Mouse (Mus musculus) adrenal gland (tissue): ENCODE results near the gene Vps52.
"Not testable (repeated sequence)": the region's sequence is repeated elsewhere in the genome, so short reads cannot be mapped to it uniquely, and the experiment has no call there.

ENCODE experiments used
- intact Hi-C: fragments of 180-260 bp; cut with DNase I; formaldehyde crosslinking; loops from one replicate; pipeline ENCODE4 v1.15.1; 2025

Gene Vps52

GRCm38 (mm10) chr17:33959948-33960347 lies 4.3 kb downstream of the Vps52 start:
- intact Hi-C loops: loop anchor here (2.0 to 5.0 kb wide), 2 partner anchors 61 to 1397 kb away; no protein-coding TSS in a partner anchor

GRCm38 (mm10) chr17:33962876-33963275 lies 7.3 kb downstream of the Vps52 start:
- intact Hi-C loops: no loop called here

DNA sequence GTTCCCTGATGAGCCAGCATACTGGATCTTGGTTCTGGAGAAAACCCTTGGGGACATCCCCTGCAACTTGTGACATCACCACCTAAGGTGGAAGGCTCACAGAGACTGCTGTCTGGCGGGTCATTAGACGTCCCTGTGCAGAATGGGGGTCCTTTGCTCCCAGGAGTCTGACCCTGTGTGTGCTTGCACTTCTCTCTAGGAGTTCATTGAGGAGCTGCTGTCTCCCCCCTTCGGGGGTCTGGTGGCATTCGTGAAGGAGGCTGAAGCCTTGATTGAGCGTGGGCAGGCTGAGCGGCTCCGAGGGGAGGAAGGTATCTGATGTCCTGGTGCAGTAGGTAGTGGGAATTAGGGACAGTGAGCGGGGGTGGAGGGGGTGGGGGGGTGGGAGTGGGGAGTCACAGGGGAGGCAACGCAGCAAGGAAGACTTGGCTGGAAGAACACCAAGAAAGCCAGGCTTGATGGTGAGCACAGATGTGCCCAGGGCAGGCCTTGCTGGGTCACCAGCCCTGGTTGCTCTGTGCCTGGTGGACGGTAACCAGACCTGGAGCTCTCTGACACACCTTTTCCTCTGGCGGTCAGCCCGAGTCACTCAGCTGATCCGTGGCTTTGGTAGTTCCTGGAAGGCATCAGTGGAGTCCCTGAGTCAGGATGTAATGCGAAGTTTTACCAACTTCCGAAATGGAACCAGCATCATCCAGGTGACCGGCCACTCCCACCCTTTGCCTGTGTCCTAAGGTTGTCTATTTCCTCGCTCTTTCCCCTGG lies 9.7 kb downstream of the Vps52 start:
- intact Hi-C loops: loop anchor here (1.0 kb wide), 1 partner anchor 1337 kb away; no protein-coding TSS in a partner anchor

GRCm38 (mm10) chr17:33965846-33966550 lies 10.4 kb downstream of the Vps52 start:
- intact Hi-C loops: loop anchor here (1.0 kb wide), 1 partner anchor 1336 kb away; no protein-coding TSS in a partner anchor

- intact Hi-C loops: no loop called here
Observed at GRCm38 (mm10) chr17:33968489-33968888, 12.9 kb downstream of the Vps52 start.

- intact Hi-C loops: no loop called here
Observed at GRCm38 (mm10) chr17:33968927-33969326, 13.3 kb downstream of the Vps52 start.

GRCm38 (mm10) chr17:33969394-33969793 lies 13.8 kb downstream of the Vps52 start:
- intact Hi-C loops: no loop called here

DNA sequence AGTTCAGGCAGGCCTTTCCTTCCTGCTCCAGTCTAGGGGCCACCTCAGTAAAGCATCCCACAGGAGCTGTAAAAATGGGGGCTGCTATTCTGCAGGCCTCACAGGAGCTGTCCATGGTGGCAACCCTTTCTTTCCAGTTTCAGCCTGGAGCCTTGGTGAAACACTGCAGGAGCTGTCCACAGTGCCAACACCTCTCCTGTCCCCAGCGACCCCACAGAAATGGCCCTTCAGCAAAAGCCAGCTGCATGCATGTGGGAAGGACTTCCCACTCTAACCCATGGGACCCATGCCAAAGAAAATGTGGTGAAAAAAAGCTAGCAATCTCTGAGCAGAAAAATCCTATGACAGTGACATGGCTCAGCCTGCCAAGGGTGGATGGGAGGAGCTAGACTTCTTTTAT lies 17.1 kb downstream of the Vps52 start:
- intact Hi-C loops: loop anchor here (2.0 kb wide), 1 partner anchor 1298 kb away; no protein-coding TSS in a partner anchor

DNA sequence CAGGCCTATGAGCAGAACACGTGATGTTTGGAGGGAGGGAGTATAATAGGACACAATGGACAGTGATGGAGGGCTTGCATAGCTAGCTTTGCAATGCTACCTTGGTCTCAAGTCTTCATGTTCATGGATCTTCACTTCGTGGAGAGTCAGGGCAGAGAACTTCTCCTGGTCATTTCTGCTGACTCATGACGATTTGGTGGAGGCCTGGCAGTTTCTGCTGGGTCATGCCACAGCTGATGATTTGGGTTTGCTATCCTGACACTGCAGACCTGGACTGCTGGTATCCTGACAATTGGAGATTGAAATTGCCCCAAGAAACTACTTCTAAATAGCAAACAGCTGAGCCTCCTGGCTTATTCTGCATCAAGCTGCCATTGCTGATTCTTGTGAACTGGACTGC lies 18.0 kb downstream of the Vps52 start:
- intact Hi-C loops: loop anchor here (2.0 kb wide), 1 partner anchor 1297 kb away; no protein-coding TSS in a partner anchor

DNA sequence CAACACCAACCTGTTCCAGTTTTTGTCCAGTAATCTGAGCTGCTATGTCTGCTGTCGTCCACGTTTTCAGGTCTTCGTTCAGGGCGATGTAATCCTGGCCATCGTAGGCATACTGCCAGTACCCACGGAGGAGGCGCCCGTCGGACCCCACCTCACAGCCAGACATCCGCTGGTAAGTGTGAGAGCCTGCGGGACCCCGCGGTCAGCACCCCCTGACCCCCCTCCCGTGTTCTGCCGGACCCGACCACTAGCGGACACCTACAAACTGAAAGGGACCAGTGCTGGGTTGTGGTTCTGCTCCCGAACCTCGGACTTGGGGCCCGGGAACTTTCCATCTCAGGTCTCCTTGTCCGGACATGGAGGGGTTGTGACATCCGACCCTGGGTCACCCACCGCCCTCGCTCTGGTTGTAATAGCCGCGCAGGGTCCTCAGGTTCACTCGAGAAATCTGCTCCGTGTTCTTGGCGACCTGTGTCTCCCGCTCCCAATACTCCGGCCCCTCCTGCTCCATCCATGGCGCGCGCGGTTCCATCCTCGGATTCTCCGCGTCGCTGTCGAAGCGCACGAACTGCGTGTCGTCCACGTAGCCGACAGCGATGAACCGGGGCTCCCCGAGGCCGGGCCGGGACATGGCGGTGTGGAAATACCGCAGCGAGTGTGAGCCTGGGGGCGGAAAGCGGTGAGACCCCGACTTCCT lies 22.4 kb downstream of the Vps52 start:
- intact Hi-C loops: no loop called here

DNA sequence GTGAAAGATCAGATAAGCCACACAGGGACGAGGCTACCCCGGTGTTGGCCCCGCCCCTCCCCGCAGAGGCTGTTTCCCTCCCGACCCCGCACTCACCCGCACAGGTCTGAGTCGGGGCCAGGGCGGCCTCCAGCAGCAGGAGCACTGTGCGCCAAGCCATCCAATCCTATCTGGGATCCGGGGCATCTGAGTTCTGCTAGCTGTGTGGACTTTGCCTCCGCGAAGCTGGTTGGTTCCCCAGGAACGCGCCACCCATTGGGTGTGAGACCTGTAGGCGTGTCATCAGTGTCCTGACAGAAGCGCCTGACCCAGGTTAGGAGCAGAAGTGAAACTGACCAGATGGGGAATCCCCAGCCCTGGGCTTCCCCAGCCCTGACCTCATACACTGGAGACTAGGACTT lies 23.0 kb downstream of the Vps52 start:
- intact Hi-C loops: no loop called here

GRCm38 (mm10) chr17:33979512-33980050 lies 24.0 kb downstream of the Vps52 start:
- intact Hi-C loops: no loop called here

DNA sequence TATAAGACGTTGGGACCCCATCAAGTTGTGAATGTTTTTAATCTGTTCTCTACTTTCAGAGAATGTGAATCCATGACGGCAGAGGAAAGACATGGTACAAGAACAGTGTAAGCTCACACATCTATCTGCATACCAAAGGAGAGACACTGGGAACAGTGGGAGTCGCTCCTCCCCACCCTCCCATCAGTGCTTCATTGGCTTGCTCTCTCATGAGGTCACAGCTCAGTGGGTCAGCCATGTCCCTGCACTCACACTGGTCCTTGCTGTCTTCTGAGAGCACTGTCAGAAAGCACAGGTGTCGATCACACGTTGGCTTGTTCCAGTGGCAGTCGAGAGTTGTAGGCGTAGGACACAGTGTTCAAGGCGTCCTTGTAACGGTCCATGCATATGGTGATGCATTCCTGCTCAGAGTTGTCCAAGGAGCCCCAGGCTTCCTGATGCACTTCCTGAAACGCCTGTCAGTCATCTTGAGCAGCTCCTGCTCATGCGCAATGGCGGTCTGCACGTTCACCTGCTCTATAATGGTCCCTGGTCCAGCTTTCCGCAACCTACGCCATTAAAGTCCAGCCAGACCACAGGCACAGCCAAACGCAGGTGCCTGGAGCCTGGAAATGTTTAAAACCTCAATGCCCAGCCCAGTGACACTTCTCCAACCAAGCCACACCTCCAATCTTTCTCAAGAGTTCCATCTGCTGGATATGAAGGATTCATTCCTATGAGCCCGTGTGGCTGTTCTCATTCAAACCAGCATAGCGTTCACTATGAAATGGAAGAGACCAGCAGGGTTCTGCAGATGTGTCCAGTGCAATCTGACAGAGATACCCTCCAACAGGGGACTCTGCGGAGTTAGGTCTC lies 24.8 kb downstream of the Vps52 start:
- intact Hi-C loops: no loop called here

DNA sequence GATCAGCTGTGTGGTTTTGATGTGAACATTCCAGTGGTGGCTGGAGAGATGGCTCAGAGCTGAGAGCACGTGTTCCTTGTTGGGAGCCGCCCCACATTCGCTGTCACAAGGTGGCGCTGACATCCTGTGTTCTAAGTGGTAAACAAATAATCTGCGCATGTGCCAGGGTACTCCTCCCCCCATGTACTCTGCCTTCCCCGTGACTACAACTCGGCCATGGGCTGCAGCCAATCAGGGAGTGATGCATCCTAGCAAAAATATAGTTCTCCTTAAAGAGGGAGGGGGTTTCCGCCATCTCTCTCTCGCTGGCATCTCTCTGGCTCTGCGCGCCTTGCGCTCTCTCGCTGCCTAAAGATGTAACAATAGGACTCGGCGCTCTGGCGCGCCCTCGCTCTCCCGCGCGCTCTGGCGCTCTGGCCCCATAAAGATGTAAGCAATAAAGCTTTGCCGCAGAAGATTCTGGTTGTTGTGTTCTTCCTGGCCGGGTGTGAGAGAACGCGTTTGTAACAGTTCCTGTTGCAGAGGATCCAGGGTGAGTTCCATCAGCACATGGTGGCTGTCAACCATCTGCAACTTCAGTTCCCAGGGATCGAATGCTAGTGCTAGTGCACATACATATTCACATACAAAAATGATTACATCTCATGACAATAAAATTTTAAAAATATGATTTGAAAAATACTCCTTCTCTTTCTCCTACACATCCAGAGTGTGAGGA lies 25.7 kb downstream of the Vps52 start:
- intact Hi-C loops: not testable (repeated sequence)

DNA sequence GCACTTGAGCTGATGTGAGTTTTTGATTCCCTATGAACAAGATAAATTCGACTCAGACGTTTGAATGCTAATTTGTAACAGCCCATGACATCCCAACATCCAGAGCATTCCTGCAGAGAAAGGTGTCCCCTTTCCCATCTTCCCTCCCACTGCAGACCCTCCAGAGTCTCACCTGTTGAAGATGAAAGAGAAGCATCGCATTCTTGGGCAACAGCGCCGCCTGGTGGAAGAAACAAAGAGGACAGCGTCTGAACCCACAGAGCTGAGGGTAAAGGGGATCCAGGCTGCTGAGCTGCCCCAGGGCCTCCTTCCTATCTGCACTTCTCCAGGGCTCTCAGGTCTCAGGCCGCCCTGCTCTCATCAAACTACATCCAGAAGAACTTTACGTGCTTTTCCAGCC lies 26.5 kb downstream of the Vps52 start:
- intact Hi-C loops: not testable (repeated sequence)

GRCm38 (mm10) chr17:33991788-33992664 lies 36.4 kb downstream of the Vps52 start:
- intact Hi-C loops: no loop called here

- intact Hi-C loops: loop anchor here (1.0 kb wide), 1 partner anchor 1274 kb away; no protein-coding TSS in a partner anchor
Observed at GRCm38 (mm10) chr17:33994959-33995358, 39.3 kb downstream of the Vps52 start.

GRCm38 (mm10) chr17:33995651-33996050 lies 40.0 kb downstream of the Vps52 start:
- intact Hi-C loops: loop anchor here (1.0 kb wide), 1 partner anchor 1274 kb away; no protein-coding TSS in a partner anchor

- intact Hi-C loops: not testable (repeated sequence)
Observed at GRCm38 (mm10) chr17:33997025-33997424, 41.4 kb downstream of the Vps52 start.
